In genomic region chr12:104015280-104015679, GRCm38 (mm10) we compare ENCODE assay signal across 26 mouse cellular contexts. TPM values are rescaled to one million over a fixed set of nuclear protein-coding genes. Genes with fewer than 3 reads are reported as not detected.
DNase-seq lines count a peak whose midpoint lies in the region; ATAC-seq lines count a peak whose summit lies in the region.
"Had no signal": no experiment of that assay in that cellular context is flagged by ENCODE, and none has a peak within 500 bp of the region (broad histone marks: within the 10 kb centered on the region; RNA-seq: fewer than 3 reads in every experiment).

No protein-coding gene starts in this region.

- H3K4me1 ChIP-seq in kidney, embryonic 16.5 days (ENCODE audit: insufficient read depth, low read length), result 0 out of 2 replicates have a peak, but pooled peaks cover 3% of the 10 kb centered on the region
- H3K4me1 ChIP-seq in midbrain, embryonic 14.5 days (ENCODE audit: control insufficient read depth, insufficient read depth, low read length), result no peaks in the 10 kb centered on the region
- H3K4me1 ChIP-seq: embryonic facial prominence, embryonic 10.5 days; embryonic facial prominence, embryonic 12.5 days; forebrain, embryonic 13.5 days; forebrain, embryonic 15.5 days had no signal

- no peaks in the 10 kb centered on the region for H3K36me3 ChIP-seq in kidney, embryonic 16.5 days (ENCODE audit: insufficient read depth, low read length)
- no peaks in the 10 kb centered on the region for H3K36me3 ChIP-seq in midbrain, embryonic 14.5 days (ENCODE audit: control insufficient read depth, insufficient read depth, low read length)
- H3K36me3 ChIP-seq: embryonic facial prominence, embryonic 10.5 days; embryonic facial prominence, embryonic 12.5 days; forebrain, embryonic 15.5 days; G1E had no signal

- H3K4me2 ChIP-seq in kidney, embryonic 16.5 days (replicated peaks; ENCODE audit: low read depth, low read length), result no peak overlapping the region
- H3K4me2 ChIP-seq in midbrain, embryonic 14.5 days (ENCODE audit: low read length), result no peak overlapping the region
- H3K4me2 ChIP-seq: embryonic facial prominence, embryonic 12.5 days; forebrain, embryonic 13.5 days; forebrain, embryonic 15.5 days had no signal

- H3K27me3 ChIP-seq in kidney, embryonic 16.5 days (ENCODE audit: insufficient read depth, low read length), result no peaks in the 10 kb centered on the region
- H3K27me3 ChIP-seq in midbrain, embryonic 14.5 days (ENCODE audit: control insufficient read depth, insufficient read depth, low read length), result no peaks in the 10 kb centered on the region
- H3K27me3 ChIP-seq: embryonic facial prominence, embryonic 12.5 days; forebrain, embryonic 13.5 days; forebrain, embryonic 15.5 days; Patski had no signal

- no peak overlapping the region for H3K27ac ChIP-seq in kidney, embryonic 16.5 days (ENCODE audit: low read length)
- H3K27ac ChIP-seq in midbrain, embryonic 14.5 days (replicated peaks; ENCODE audit: low read depth, low read length), result no peak overlapping the region
- H3K27ac ChIP-seq: embryonic facial prominence, embryonic 10.5 days; embryonic facial prominence, embryonic 12.5 days; forebrain, embryonic 13.5 days; forebrain, embryonic 15.5 days had no signal

- H3K4me3 ChIP-seq in kidney, embryonic 16.5 days (ENCODE audit: low read length), result no peak overlapping the region
- no peak overlapping the region for H3K4me3 ChIP-seq in midbrain, embryonic 14.5 days (replicated peaks; ENCODE audit: low read depth, low read length)
- H3K4me3 ChIP-seq: embryonic facial prominence, embryonic 10.5 days; embryonic facial prominence, embryonic 12.5 days; forebrain, embryonic 13.5 days; forebrain, embryonic 15.5 days had no signal

- WGBS in kidney, embryonic 16.5 days, result 66% methylated on average over 3 of the region's 3 CpGs
- WGBS in midbrain, embryonic 14.5 days, result 87% methylated on average over 3 of the region's 3 CpGs

- 0 out of 2 replicates have a peak, but pooled peaks cover 2% of the 10 kb centered on the region for H3K9me3 ChIP-seq in kidney, embryonic 16.5 days (ENCODE audit: low read length)
- H3K9me3 ChIP-seq in midbrain, embryonic 14.5 days (ENCODE audit: control insufficient read depth, low read length), result no peaks in the 10 kb centered on the region; the same call in 1 of the 2 replicates
- H3K9me3 ChIP-seq: embryonic facial prominence, embryonic 10.5 days; embryonic facial prominence, embryonic 12.5 days; forebrain, embryonic 13.5 days; forebrain, embryonic 15.5 days had no signal

- peak; percentile 97 for ATAC-seq in CD4-positive, CD25-positive, alpha-beta regulatory T cell, adult 4 months
- peak; percentile 79 for ATAC-seq in activated CD4-positive, CD25-positive, alpha-beta regulatory T cell, adult 4 months
- ATAC-seq in kidney, embryonic 16.5 days (ENCODE audit: low FRiP score, low TSS enrichment), result no peak
- no peak for ATAC-seq in midbrain, embryonic 14.5 days (ENCODE audit: low FRiP score, low TSS enrichment)
- ATAC-seq: forebrain, embryonic 13.5 days; forebrain, embryonic 15.5 days; forebrain, postnatal 0 days; Patski had no signal

- DNase-seq in A20 (ENCODE audit: low read depth, low spot score), result peak; percentile 13
- no peak for DNase-seq in midbrain, embryonic 14.5 days
- no peak for DNase-seq in kidney, adult 11 months
- DNase-seq: adrenal gland, adult 2 months; adrenal gland, postnatal 10 days; adrenal gland, postnatal 25 days; cerebellum, adult 11 months; cerebellum, adult 2 months; cerebellum, adult 9-10 months; cerebellum, postnatal 10 days; cerebellum, postnatal 25 days; forebrain, postnatal 0 days had no signal

- no peak overlapping the region for H3K9ac ChIP-seq in kidney, embryonic 16.5 days (replicated peaks; ENCODE audit: low read length)
- no peak overlapping the region for H3K9ac ChIP-seq in midbrain, embryonic 14.5 days (replicated peaks; ENCODE audit: low read length)
- H3K9ac ChIP-seq: embryonic facial prominence, embryonic 12.5 days; forebrain, embryonic 13.5 days; forebrain, embryonic 15.5 days; forebrain, postnatal 0 days had no signal

RNA-seq across cellular contexts. Expression of gene Serpina9, which starts 1.7 kb away (rescaled TPM):
- 1 to 10 TPM; 1.8 to 4.8 TPM for polyA plus RNA-seq in CD4-positive, CD25-positive, alpha-beta regulatory T cell, adult 4 months (2017; shearing (Covaris generic))
- 1 to 10 TPM; 1.1 to 1.3 TPM for polyA plus RNA-seq in activated CD4-positive, CD25-positive, alpha-beta regulatory T cell, adult 4 months (2017; shearing (Covaris generic))
- 0.06 TPM in 1 of 2 replicates, not detected in the other for polyA plus RNA-seq in kidney, embryonic 16.5 days (2015; fragmentation: Nextera tagmentation; extraction: Ambion mirVana)
- polyA plus RNA-seq in midbrain, embryonic 14.5 days (2014; fragmentation: Nextera tagmentation; extraction: Ambion mirVana), result not detected in 2 replicates
- polyA plus RNA-seq: adrenal gland, adult 2 months; embryonic facial prominence, embryonic 10.5 days; forebrain, embryonic 11.5 days; forebrain, embryonic 13.5 days; forebrain, embryonic 15.5 days; G1E had no signal

RNA-seq across cellular contexts. Expression of gene Serpina11, which starts 25.5 kb away (rescaled TPM):
- not detected for polyA plus RNA-seq in CD4-positive, CD25-positive, alpha-beta regulatory T cell, adult 4 months (2017; shearing (Covaris generic))
- polyA plus RNA-seq in activated CD4-positive, CD25-positive, alpha-beta regulatory T cell, adult 4 months (2017; shearing (Covaris generic)), result not detected
- polyA plus RNA-seq in kidney, embryonic 16.5 days (2015; fragmentation: Nextera tagmentation; extraction: Ambion mirVana), result not detected in 2 replicates
- not detected in 2 replicates for polyA plus RNA-seq in midbrain, embryonic 14.5 days (2014; fragmentation: Nextera tagmentation; extraction: Ambion mirVana)
- polyA plus RNA-seq: brain, embryonic 14.5 days; C2C12; cortical plate, adult 2 months; embryonic facial prominence, embryonic 10.5 days; embryonic facial prominence, embryonic 12.5 days; embryonic facial prominence, embryonic 14.5 days; forebrain, embryonic 11.5 days; forebrain, embryonic 13.5 days; forebrain, embryonic 15.5 days; forebrain, postnatal 0 days; G1E; Patski had no signal

RNA-seq across cellular contexts. Expression of gene Serpina12, which starts 29.0 kb away (rescaled TPM):
- polyA plus RNA-seq in CD4-positive, CD25-positive, alpha-beta regulatory T cell, adult 4 months (2017; shearing (Covaris generic)), result under 1 TPM in 1 of 2 experiments, not detected in 1; 0.26 TPM
- polyA plus RNA-seq in activated CD4-positive, CD25-positive, alpha-beta regulatory T cell, adult 4 months (2017; shearing (Covaris generic)), result not detected
- polyA plus RNA-seq in kidney, embryonic 16.5 days (2015; fragmentation: Nextera tagmentation; extraction: Ambion mirVana), result not detected in 2 replicates
- not detected in 2 replicates for polyA plus RNA-seq in midbrain, embryonic 14.5 days (2014; fragmentation: Nextera tagmentation; extraction: Ambion mirVana)
- polyA plus RNA-seq: brain, embryonic 14.5 days; C2C12; cortical plate, adult 2 months; embryonic facial prominence, embryonic 10.5 days; embryonic facial prominence, embryonic 12.5 days; embryonic facial prominence, embryonic 14.5 days; forebrain, embryonic 11.5 days; forebrain, embryonic 13.5 days; forebrain, embryonic 15.5 days; forebrain, postnatal 0 days; G1E; Patski had no signal

RNA-seq across cellular contexts. Expression of gene Serpina1e, which starts 56.5 kb away (rescaled TPM):
- not detected for polyA plus RNA-seq in CD4-positive, CD25-positive, alpha-beta regulatory T cell, adult 4 months (2017; shearing (Covaris generic))
- not detected for polyA plus RNA-seq in activated CD4-positive, CD25-positive, alpha-beta regulatory T cell, adult 4 months (2017; shearing (Covaris generic))
- 1.3 and 1.5 TPM in 2 replicates for polyA plus RNA-seq in kidney, embryonic 16.5 days (2015; fragmentation: Nextera tagmentation; extraction: Ambion mirVana)
- polyA plus RNA-seq in midbrain, embryonic 14.5 days (2014; fragmentation: Nextera tagmentation; extraction: Ambion mirVana), result not detected in 2 replicates
- polyA plus RNA-seq: C2C12; cerebellum, adult 2 months; cortical plate, adult 2 months; embryonic facial prominence, embryonic 10.5 days; embryonic facial prominence, embryonic 12.5 days; embryonic facial prominence, embryonic 14.5 days; forebrain, embryonic 11.5 days; forebrain, embryonic 13.5 days; forebrain, embryonic 15.5 days; forebrain, postnatal 0 days; G1E had no signal

Comparison
In these comparisons a context has a peak if more than half of its experiments do, and no peak if none do; other contexts are left out.
1. ATAC-seq: peak in CD4-positive, CD25-positive, alpha-beta regulatory T cell, adult 4 months (single experiment) and activated CD4-positive, CD25-positive, alpha-beta regulatory T cell, adult 4 months (single experiment); none in kidney, embryonic 16.5 days (single experiment) and midbrain, embryonic 14.5 days (single experiment).